Mouse (Mus musculus) midbrain, embryonic 13.5 days (tissue): ENCODE results near the gene Cpa2. TPM values are rescaled to one million over a fixed set of nuclear protein-coding genes. Genes with fewer than 3 reads are reported as not detected.

Source experiments
- polyA plus RNA-seq: library from polyadenylated mRNA; unstranded; fragments of >200 nt; fragmentation: Nextera tagmentation; extraction: Ambion mirVana; gene quantifications from 2 replicates; pipeline ENCODE4 v1.2.1, GENCODE M21; 2015

Cpa2 gene
- polyA plus RNA-seq, 1 experiment from 2014 or later, result 7.1 TPM

Other genes starting within 250 kb of the Cpa2 start
- gene Ube2h, start 237.0 kb upstream of the Cpa2 start, polyA plus RNA-seq, result 57.6 and 66.0 TPM in 2 replicates
- 66.7 and 68.4 TPM in 2 replicates for gene Zc3hc1, start 150.6 kb upstream of the Cpa2 start, polyA plus RNA-seq
- 35.2 and 35.6 TPM in 2 replicates for gene Klhdc10, start 139.7 kb upstream of the Cpa2 start, polyA plus RNA-seq
- 42.0 and 42.1 TPM in 2 replicates for gene Tmem209, start 31.8 kb upstream of the Cpa2 start, polyA plus RNA-seq
- gene Ssmem1, start 31.7 kb upstream of the Cpa2 start, polyA plus RNA-seq, result 0.31 TPM in 1 of 2 replicates, not detected in the other
- 2.4 and 2.5 TPM in 2 replicates for gene Cpa4, start 26.8 kb downstream of the Cpa2 start, polyA plus RNA-seq
- 0.10 TPM in 1 of 2 replicates, not detected in the other for gene Cpa5, start 69.4 kb downstream of the Cpa2 start, polyA plus RNA-seq
- 0.63 and 0.79 TPM in 2 replicates for gene Cpa1, start 97.6 kb downstream of the Cpa2 start, polyA plus RNA-seq
- gene Cep41, start 152.2 kb downstream of the Cpa2 start, polyA plus RNA-seq, result 15.5 and 17.1 TPM in 2 replicates
- 409 and 424 TPM in 2 replicates for gene Mest, start 182.0 kb downstream of the Cpa2 start, polyA plus RNA-seq